ENCODE assay signal across 8 mouse cellular contexts in genomic region chr6:131353352-131353919, GRCm38 (mm10). TPM values are rescaled to one million over a fixed set of nuclear protein-coding genes. Genes with fewer than 3 reads are reported as not detected.
A peak's percentile ranks its signal among the peaks of the same experiment; 100 is the strongest.
DNase-seq lines count a peak whose midpoint lies in the region; ATAC-seq lines count a peak whose summit lies in the region.

TSS of gene Styk1 (minus strand) at chr6:131353597.

- intact Hi-C loops in heart, postnatal 36 days (cut with DNase I): no loop called here

- peak; percentile 94 for ATAC-seq in forebrain, embryonic 16.5 days
- peak; percentile 96 for ATAC-seq in neural tube, embryonic 15.5 days (ENCODE audit: low FRiP score)

- H3K36me3 ChIP-seq in forebrain, embryonic 16.5 days (ENCODE audit: control insufficient read depth, insufficient read depth): no peaks in the 10 kb centered on the region
- H3K36me3 ChIP-seq in neural tube, embryonic 15.5 days: no peaks in the 10 kb centered on the region

- no peaks in the 10 kb centered on the region for H3K9me3 ChIP-seq in forebrain, embryonic 16.5 days (ENCODE audit: control insufficient read depth, low read length)
- H3K9me3 ChIP-seq in neural tube, embryonic 15.5 days (replicated peaks): no peaks in the 10 kb centered on the region

- H3K4me2 ChIP-seq in forebrain, embryonic 16.5 days (ENCODE audit: low read length): peak within 1 kb of the TSS; percentile 57
- H3K4me2 ChIP-seq in neural tube, embryonic 15.5 days: peak within 1 kb of the TSS; percentile 85

- 2% methylated on average over 16 of the region's 16 CpGs for WGBS in forebrain, embryonic 16.5 days
- WGBS in neural tube, embryonic 15.5 days: 2% methylated on average over 16 of the region's 16 CpGs

- H3K27me3 ChIP-seq in forebrain, embryonic 16.5 days (replicated peaks; ENCODE audit: control insufficient read depth, insufficient read depth, low read length): no peaks in the 10 kb centered on the region
- H3K27me3 ChIP-seq in neural tube, embryonic 15.5 days (replicated peaks): no peaks in the 10 kb centered on the region

- DNase-seq in ES-CJ7 (ENCODE audit: low read depth, low spot score): peak; percentile 96
- DNase-seq in cerebellum, adult 11-12 months: peak; percentile 57
- DNase-seq in heart, postnatal 36 days: peak; percentile 47 to 65
- DNase-seq in layer of hippocampus, adult 18-20 months (ENCODE audit: low spot score in 2 of 2): peak; percentile 80 to 91
- DNase-seq in lung, adult 18-20 months: peak; percentile 78
- DNase-seq in testis, postnatal 14 days (ENCODE audit: low spot score): peak; percentile 43

- H3K27ac ChIP-seq in forebrain, embryonic 16.5 days (ENCODE audit: low read length): no peak within 1 kb of the TSS
- H3K27ac ChIP-seq in neural tube, embryonic 15.5 days (replicated peaks): 0 out of 2 replicates have a peak within 1 kb of the TSS, but pooled peaks have one; percentile 28

- H3K4me1 ChIP-seq in forebrain, embryonic 16.5 days (replicated peaks; ENCODE audit: control insufficient read depth, insufficient read depth, low read length): no peaks in the 10 kb centered on the region; the same call in 1 of the 2 replicates
- H3K4me1 ChIP-seq in neural tube, embryonic 15.5 days: peaks cover 5% of the 10 kb centered on the region

- peak within 1 kb of the TSS; percentile 37 for H3K4me3 ChIP-seq in forebrain, embryonic 16.5 days (replicated peaks; ENCODE audit: low read length)
- peak within 1 kb of the TSS; percentile 43 for H3K4me3 ChIP-seq in neural tube, embryonic 15.5 days (replicated peaks)

- H3K9ac ChIP-seq in forebrain, embryonic 16.5 days (replicated peaks; ENCODE audit: low read depth, low read length): no peak within 1 kb of the TSS; the same call in 1 of the 2 replicates
- H3K9ac ChIP-seq in neural tube, embryonic 15.5 days (replicated peaks): peak within 1 kb of the TSS; percentile 36; the same call in 1 of the 2 replicates

RNA-seq across cellular contexts. Expression of gene Styk1, which starts in this region (rescaled TPM):
- 4.1 and 7.1 TPM in 2 replicates for polyA plus RNA-seq in forebrain, embryonic 16.5 days (2015; fragmentation: Nextera tagmentation; extraction: Ambion mirVana)
- under 1 TPM; 0.22 to 0.30 TPM for total RNA-seq in heart, postnatal 36 days (2021)
- under 1 TPM; 0.32 to 0.41 TPM for total RNA-seq in layer of hippocampus, adult 18-20 months (2021)
- 4.2 and 5.4 TPM in 2 replicates for polyA plus RNA-seq in neural tube, embryonic 15.5 days (2015; fragmentation: Nextera tagmentation; extraction: Ambion mirVana)

Comparison
In these comparisons a context has a peak if more than half of its experiments do, and no peak if none do; other contexts are left out.
1. Peak in DNase-seq in heart, postnatal 36 days; RNA of the gene not detected or under 1 TPM.
2. Peak in DNase-seq in layer of hippocampus, adult 18-20 months; RNA of the gene not detected or under 1 TPM.
3. DNase-seq: peak in every context shown above with its lines; median percentile 96 in ES-CJ7; 86 in layer of hippocampus, adult 18-20 months; 78 in lung, adult 18-20 months; 57 in cerebellum, adult 11-12 months; 56 in heart, postnatal 36 days; 43 in testis, postnatal 14 days.